Mouse (Mus musculus) forebrain, embryonic 15.5 days (tissue): ENCODE results near the gene Sash1. TPM values are rescaled to one million over a fixed set of nuclear protein-coding genes. Genes with fewer than 3 reads are reported as not detected.

Experiments used
- ATAC-seq: fragments of 200-750 bp; cut with Nextera tagmentation; replicated peaks from 2 replicates; pipeline ENCODE4 v1.8.0; 2017; ENCODE audit warnings: mild to moderate bottlenecking, moderate TSS enrichment, moderate library complexity
- H3K27ac ChIP-seq: fragments of 300-500 bp; sonication (generic); replicated peaks from 2 replicates; pipeline ENCODE4 v1.5.1; 2015; ENCODE audit warnings: mild to moderate bottlenecking, inconsistent platforms
- H3K27me3 ChIP-seq: fragments of 300-500 bp; sonication (generic); 2 replicates; pipeline ENCODE4 v1.6.1; 2015; ENCODE audit warnings: inconsistent platforms
- H3K36me3 ChIP-seq: fragments of 300-500 bp; sonication (generic); 2 replicates; pipeline ENCODE4 v1.6.1; 2015; ENCODE audit warnings: mild to moderate bottlenecking, inconsistent platforms
- H3K4me1 ChIP-seq: fragments of 300-500 bp; sonication (generic); 2 replicates; pipeline ENCODE4 v1.6.1; 2015; ENCODE audit warnings: inconsistent platforms
- H3K4me2 ChIP-seq: fragments of 300-500 bp; sonication (generic); replicated peaks from 2 replicates; pipeline ENCODE4 v1.6.1; 2015; ENCODE audit warnings: mild to moderate bottlenecking, inconsistent platforms
- H3K4me3 ChIP-seq: fragments of 300-500 bp; sonication (generic); 2 replicates; pipeline ENCODE4 v1.5.1; 2015; ENCODE audit warnings: mild to moderate bottlenecking, inconsistent platforms
- H3K9ac ChIP-seq: fragments of 300-500 bp; sonication (generic); replicated peaks from 2 replicates; pipeline ENCODE4 v1.6.1; 2015; ENCODE audit warnings: mild to moderate bottlenecking, inconsistent platforms
- H3K9me3 ChIP-seq: fragments of 300-500 bp; sonication (generic); 2 replicates; pipeline ENCODE4 v1.6.1; 2016; ENCODE audit warnings: inconsistent platforms
- WGBS: fragments of 180-500 bp; shearing (Covaris S2); methylation state at CpG from one replicate; pipeline ENCODE4 v1.1.7; 2015; ENCODE audit warnings: mixed read lengths; 5-methylcytosine and 5-hydroxymethylcytosine counted together
- polyA plus RNA-seq: library from polyadenylated mRNA; unstranded; fragments of >200 nt; fragmentation: Nextera tagmentation; extraction: Ambion mirVana; gene quantifications from 2 replicates; pipeline ENCODE4 v1.2.1, GENCODE M21; 2015

Gene Sash1
- polyA plus RNA-seq, 1 experiment from 2014 or later: 1.7 TPM

GRCm38 (mm10) chr10:8872788-8873187 lies 13.1 kb downstream of the Sash1 start:
- Histone ChIP-seq H3K4me3 (no peak overlapping the region), H3K9ac (no peak overlapping the region), H3K4me2 (no peak overlapping the region), H3K27me3 (no peaks in the 10 kb centered on the region), H3K9me3 (no peaks in the 10 kb centered on the region), H3K4me1 (no peaks in the 10 kb centered on the region), H3K36me3 (no peaks in the 10 kb centered on the region), H3K27ac (no peak overlapping the region)
- no peak for ATAC-seq
- WGBS: 86% methylated on average over 3 of the region's 3 CpGs

DNA sequence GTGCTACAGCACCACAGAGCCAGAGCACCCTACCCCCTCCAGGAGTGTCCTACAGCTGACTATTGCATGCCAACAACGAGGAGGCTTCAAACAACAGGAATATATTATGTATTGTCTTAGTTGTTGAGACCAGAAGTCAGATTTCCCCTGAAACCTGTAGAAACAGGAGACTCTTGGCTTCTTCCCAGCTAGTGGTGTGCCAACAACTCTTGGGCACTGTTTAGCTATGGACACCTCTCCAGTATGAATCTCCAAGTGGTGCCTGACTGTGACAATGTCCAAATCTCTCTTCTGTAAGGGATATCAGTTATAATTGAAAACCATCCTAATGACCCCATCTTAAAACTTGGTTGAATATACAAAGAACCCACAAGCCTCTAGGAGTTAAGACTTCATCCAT lies 13.9 kb downstream of the Sash1 start:
- no peaks in the 10 kb centered on the region; the same call in 1 of the 2 replicates for H3K4me1 ChIP-seq
- H3K36me3 ChIP-seq: no peaks in the 10 kb centered on the region
- WGBS: 76% methylated on average over 1 of the region's 1 CpGs
- no peaks in the 10 kb centered on the region for H3K9me3 ChIP-seq
- H3K9ac ChIP-seq: no peak overlapping the region
- no peaks in the 10 kb centered on the region for H3K27me3 ChIP-seq
- no peak overlapping the region for H3K4me2 ChIP-seq
- no peak overlapping the region for H3K27ac ChIP-seq
- H3K4me3 ChIP-seq: no peak overlapping the region
- ATAC-seq: no peak

- H3K4me1 ChIP-seq: no peaks in the 10 kb centered on the region; the same call in 1 of the 2 replicates
- no peak overlapping the region for H3K27ac ChIP-seq
- H3K4me2 ChIP-seq: no peak overlapping the region
- no peak for ATAC-seq
- H3K4me3 ChIP-seq: no peak overlapping the region
- H3K9ac ChIP-seq: no peak overlapping the region
- 90% methylated on average over 3 of the region's 3 CpGs for WGBS
- no peaks in the 10 kb centered on the region for H3K36me3 ChIP-seq
- H3K9me3 ChIP-seq: no peaks in the 10 kb centered on the region
- H3K27me3 ChIP-seq: no peaks in the 10 kb centered on the region
Observed at GRCm38 (mm10) chr10:8870368-8870767, 15.5 kb downstream of the Sash1 start.

DNA sequence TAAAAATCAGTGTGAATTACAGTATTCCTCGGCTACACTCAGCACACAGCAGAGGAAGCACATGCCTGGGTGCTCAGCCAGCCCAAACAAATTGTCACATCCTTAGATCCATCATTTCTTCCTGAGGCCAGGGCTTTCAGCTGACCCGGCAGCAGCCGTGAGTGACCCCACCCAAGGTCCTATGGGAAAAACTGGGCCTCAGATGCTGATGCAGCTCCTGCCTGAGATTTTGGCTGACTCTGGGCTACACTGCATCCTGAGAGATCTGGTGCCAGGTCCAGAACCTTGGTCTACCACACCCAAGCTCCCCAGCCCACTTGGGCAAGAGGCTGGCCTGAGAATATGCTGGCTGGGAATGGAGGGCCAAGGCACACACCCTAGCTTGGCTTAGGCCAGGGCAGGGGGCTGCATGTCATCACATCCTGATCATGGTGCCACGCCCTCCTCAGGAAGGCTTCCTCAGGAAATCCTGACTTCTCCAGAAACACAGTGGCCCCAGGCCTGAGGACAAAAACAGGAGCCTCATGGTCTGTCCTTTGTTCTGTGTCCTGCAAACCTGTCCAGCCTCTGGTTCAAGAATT lies 19.7 kb downstream of the Sash1 start:
- no peak overlapping the region for H3K9ac ChIP-seq
- no peaks in the 10 kb centered on the region for H3K9me3 ChIP-seq
- no peak overlapping the region for H3K4me3 ChIP-seq
- H3K27ac ChIP-seq: no peak overlapping the region
- ATAC-seq: no peak
- H3K4me2 ChIP-seq: no peak overlapping the region
- no peaks in the 10 kb centered on the region for H3K27me3 ChIP-seq
- H3K36me3 ChIP-seq: no peaks in the 10 kb centered on the region
- 86% methylated on average over 4 of the region's 4 CpGs for WGBS
- peaks cover 5% of the 10 kb centered on the region; the same call in 1 of the 2 replicates for H3K4me1 ChIP-seq

DNA sequence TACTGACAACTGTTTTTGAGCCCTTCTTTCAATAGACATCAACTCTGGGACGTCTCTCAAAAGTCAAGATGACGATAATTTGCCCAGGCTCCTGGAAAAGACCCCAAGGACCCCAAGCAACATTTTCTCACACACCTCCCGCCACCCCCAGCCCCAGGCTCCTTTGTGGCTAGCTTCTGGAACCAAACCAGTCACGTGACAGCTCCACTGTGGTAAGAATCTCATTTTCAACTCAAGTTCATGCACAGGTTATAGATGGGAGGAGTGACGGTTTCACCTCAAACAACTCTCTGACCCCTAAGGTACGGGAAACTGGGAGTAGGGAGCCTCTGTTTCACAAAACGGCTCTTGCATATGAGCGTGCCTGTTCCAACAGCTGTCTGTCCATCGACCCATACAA lies 25.2 kb downstream of the Sash1 start:
- WGBS: 89% methylated on average over 9 of the region's 9 CpGs
- H3K4me2 ChIP-seq: no peak overlapping the region
- no peak overlapping the region for H3K4me3 ChIP-seq
- no peak for ATAC-seq
- no peaks in the 10 kb centered on the region for H3K9me3 ChIP-seq
- no peak overlapping the region for H3K27ac ChIP-seq
- H3K9ac ChIP-seq: no peak overlapping the region
- H3K4me1 ChIP-seq: 0 out of 2 replicates have a peak, but pooled peaks cover 5% of the 10 kb centered on the region
- H3K27me3 ChIP-seq: no peaks in the 10 kb centered on the region
- H3K36me3 ChIP-seq: no peaks in the 10 kb centered on the region

GRCm38 (mm10) chr10:8858718-8859117 lies 27.2 kb downstream of the Sash1 start:
- 0 out of 2 replicates have a peak, but pooled peaks cover 5% of the 10 kb centered on the region for H3K4me1 ChIP-seq
- ATAC-seq: no peak
- no peak overlapping the region for H3K4me2 ChIP-seq
- H3K9ac ChIP-seq: no peak overlapping the region
- no peak overlapping the region for H3K4me3 ChIP-seq
- 94% methylated on average over 7 of the region's 7 CpGs for WGBS
- H3K27me3 ChIP-seq: no peaks in the 10 kb centered on the region
- no peaks in the 10 kb centered on the region for H3K9me3 ChIP-seq
- H3K36me3 ChIP-seq: no peaks in the 10 kb centered on the region
- H3K27ac ChIP-seq: no peak overlapping the region

DNA sequence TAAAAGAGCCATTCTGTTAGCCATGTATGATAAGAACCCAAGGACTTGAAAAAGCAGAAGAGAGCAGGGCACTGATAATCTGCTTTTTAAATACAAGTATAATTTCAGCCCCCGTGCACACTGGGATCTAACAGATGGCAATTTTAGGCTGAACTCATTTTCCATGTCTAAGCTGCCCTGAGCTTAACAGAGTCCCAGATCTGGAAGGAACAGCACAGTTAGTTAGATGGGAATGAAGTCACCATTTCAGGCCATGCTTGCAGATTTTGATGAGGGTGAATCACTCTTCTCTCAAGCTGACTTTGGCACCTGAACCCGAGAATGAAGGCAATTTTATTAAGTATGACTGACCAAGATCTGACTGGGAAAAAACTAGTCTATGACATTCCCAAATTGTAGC lies 28.9 kb downstream of the Sash1 start:
- no peaks in the 10 kb centered on the region for H3K27me3 ChIP-seq
- H3K4me1 ChIP-seq: no peaks in the 10 kb centered on the region
- H3K27ac ChIP-seq: no peak overlapping the region
- no peak overlapping the region for H3K4me3 ChIP-seq
- no peak overlapping the region for H3K9ac ChIP-seq
- H3K9me3 ChIP-seq: no peaks in the 10 kb centered on the region
- H3K36me3 ChIP-seq: no peaks in the 10 kb centered on the region
- 79% methylated on average over 2 of the region's 2 CpGs for WGBS
- H3K4me2 ChIP-seq: no peak overlapping the region
- no peak for ATAC-seq

- no peaks in the 10 kb centered on the region for H3K4me1 ChIP-seq
- H3K27me3 ChIP-seq: no peaks in the 10 kb centered on the region
- H3K9ac ChIP-seq: no peak overlapping the region
- 65% methylated on average over 7 of the region's 7 CpGs for WGBS
- H3K4me3 ChIP-seq: no peak overlapping the region
- ATAC-seq: no peak
- no peak overlapping the region for H3K27ac ChIP-seq
- no peaks in the 10 kb centered on the region for H3K36me3 ChIP-seq
- no peaks in the 10 kb centered on the region for H3K9me3 ChIP-seq
- no peak overlapping the region for H3K4me2 ChIP-seq
Observed at GRCm38 (mm10) chr10:8853326-8853725, 32.5 kb downstream of the Sash1 start.

DNA sequence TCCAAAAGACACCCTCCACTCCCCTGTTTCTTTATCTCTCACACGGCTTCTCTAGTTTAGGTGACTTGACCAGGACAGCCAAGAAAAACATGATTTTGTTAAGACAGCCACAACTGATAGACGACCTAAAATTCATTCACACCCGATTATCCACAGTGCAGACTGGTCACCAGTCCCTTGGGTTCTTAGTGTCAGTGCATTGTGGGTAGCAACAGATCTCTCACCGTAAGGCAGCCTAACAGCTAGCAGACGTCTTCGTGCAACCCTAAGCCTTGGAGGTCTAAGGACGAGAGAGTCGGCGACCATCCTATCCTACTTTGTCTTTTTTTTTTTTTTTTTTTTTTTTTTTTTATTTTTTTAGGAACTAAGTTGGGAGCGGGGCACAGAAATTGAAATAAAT lies 34.2 kb downstream of the Sash1 start:
- no peaks in the 10 kb centered on the region for H3K36me3 ChIP-seq
- ATAC-seq: no peak
- no peak overlapping the region for H3K9ac ChIP-seq
- no peak overlapping the region for H3K27ac ChIP-seq
- H3K4me2 ChIP-seq: no peak overlapping the region
- WGBS: 90% methylated on average over 10 of the region's 10 CpGs
- no peaks in the 10 kb centered on the region for H3K9me3 ChIP-seq
- no peaks in the 10 kb centered on the region for H3K4me1 ChIP-seq
- no peak overlapping the region for H3K4me3 ChIP-seq
- H3K27me3 ChIP-seq: no peaks in the 10 kb centered on the region

GRCm38 (mm10) chr10:8847974-8848373 lies 37.9 kb downstream of the Sash1 start:
- Histone ChIP-seq H3K4me3 (no peak overlapping the region), H3K36me3 (no peaks in the 10 kb centered on the region), H3K4me1 (no peaks in the 10 kb centered on the region), H3K27me3 (no peaks in the 10 kb centered on the region), H3K4me2 (no peak overlapping the region), H3K27ac (no peak overlapping the region), H3K9me3 (no peaks in the 10 kb centered on the region), H3K9ac (no peak overlapping the region)
- 49% methylated on average over 4 of the region's 4 CpGs for WGBS
- ATAC-seq: 0 out of 2 replicates have a peak, but pooled peaks have one; percentile 21

GRCm38 (mm10) chr10:8846258-8846657 lies 39.6 kb downstream of the Sash1 start:
- H3K36me3 ChIP-seq: no peaks in the 10 kb centered on the region
- no peak for ATAC-seq
- H3K4me3 ChIP-seq: no peak overlapping the region
- no peaks in the 10 kb centered on the region for H3K9me3 ChIP-seq
- H3K27ac ChIP-seq: no peak overlapping the region
- H3K4me1 ChIP-seq: no peaks in the 10 kb centered on the region
- H3K27me3 ChIP-seq: no peaks in the 10 kb centered on the region
- no peak overlapping the region for H3K9ac ChIP-seq
- 79% methylated on average over 10 of the region's 10 CpGs for WGBS
- H3K4me2 ChIP-seq: no peak overlapping the region

DNA sequence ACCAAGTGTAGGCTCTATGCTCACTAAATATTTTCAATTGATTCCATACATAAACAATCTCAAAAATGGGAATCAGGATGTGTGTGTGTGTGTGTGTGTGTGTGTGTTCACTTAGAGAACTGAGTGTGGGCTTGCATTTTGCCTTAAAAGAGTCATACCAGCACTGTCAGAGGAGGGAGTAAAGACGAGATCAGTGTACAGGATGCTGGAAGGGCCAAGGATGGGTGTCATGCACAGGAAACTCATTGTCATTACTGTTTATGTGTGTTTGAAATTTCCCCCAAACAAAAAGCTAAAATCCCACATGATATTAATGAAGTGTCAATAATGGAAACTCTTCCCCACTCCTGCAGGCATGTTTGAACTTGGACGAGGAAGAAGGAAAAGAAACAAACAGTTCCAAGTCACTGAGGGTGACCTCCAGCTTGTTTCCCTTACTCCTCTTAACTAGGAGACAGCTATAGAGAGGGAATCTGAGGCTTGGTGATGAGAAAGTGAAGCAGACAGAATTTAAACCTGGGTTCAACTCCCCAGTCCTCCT lies 40.6 kb downstream of the Sash1 start:
- WGBS: 80% methylated on average over 2 of the region's 2 CpGs
- H3K27ac ChIP-seq: no peak overlapping the region
- no peak overlapping the region for H3K9ac ChIP-seq
- H3K4me3 ChIP-seq: no peak overlapping the region
- 0 out of 2 replicates have a peak, but pooled peaks cover 1% of the 10 kb centered on the region for H3K4me1 ChIP-seq
- H3K36me3 ChIP-seq: no peaks in the 10 kb centered on the region
- no peak for ATAC-seq
- H3K4me2 ChIP-seq: no peak overlapping the region
- H3K9me3 ChIP-seq: no peaks in the 10 kb centered on the region
- no peaks in the 10 kb centered on the region for H3K27me3 ChIP-seq

GRCm38 (mm10) chr10:8839956-8840355 lies 45.9 kb downstream of the Sash1 start:
- Histone ChIP-seq H3K27ac (no peak overlapping the region), H3K9ac (no peak overlapping the region), H3K4me1 (0 out of 2 replicates have a peak, but pooled peaks cover 4% of the 10 kb centered on the region), H3K4me2 (no peak overlapping the region), H3K27me3 (no peaks in the 10 kb centered on the region), H3K4me3 (no peak overlapping the region), H3K36me3 (no peaks in the 10 kb centered on the region), H3K9me3 (no peaks in the 10 kb centered on the region)
- WGBS: 69% methylated on average over 3 of the region's 3 CpGs
- ATAC-seq: no peak
